ENCODE assay signal across 21 mouse cellular contexts in genomic region chr4:146492851-146493250, GRCm38 (mm10). TPM values are rescaled to one million over a fixed set of nuclear protein-coding genes. Genes with fewer than 3 reads are reported as not detected.
A peak's percentile ranks its signal among the peaks of the same experiment; 100 is the strongest.
DNase-seq lines count a peak whose midpoint lies in the region; ATAC-seq and TF ChIP-seq lines count a peak whose summit lies in the region.
"Had no signal": no experiment of that assay in that cellular context is flagged by ENCODE, and none has a peak within 500 bp of the region (broad histone marks: within the 10 kb centered on the region; RNA-seq: fewer than 3 reads in every experiment).

No protein-coding gene starts in this region.

- no peak for TF ChIP-seq CTCF in midbrain, postnatal 0 days (IDR thresholded peaks at IDR 0.05)

- no peaks in the 10 kb centered on the region for H3K36me3 ChIP-seq in embryonic facial prominence, embryonic 11.5 days (replicated peaks; ENCODE audit: control insufficient read depth, insufficient read depth, low read depth, low read length)
- no peaks in the 10 kb centered on the region for H3K36me3 ChIP-seq in embryonic facial prominence, embryonic 10.5 days (replicated peaks)
- H3K36me3 ChIP-seq in kidney, embryonic 14.5 days (ENCODE audit: control insufficient read depth, insufficient read depth, low read length): no peaks in the 10 kb centered on the region
- no peaks in the 10 kb centered on the region for H3K36me3 ChIP-seq in midbrain, postnatal 0 days (ENCODE audit: insufficient read depth, low read length)
- H3K36me3 ChIP-seq in kidney, embryonic 16.5 days (ENCODE audit: insufficient read depth, low read length): 0 out of 2 replicates have a peak, but pooled peaks cover 4% of the 10 kb centered on the region
- H3K36me3 ChIP-seq: intestine, embryonic 15.5 days; limb, embryonic 10.5 days; liver, embryonic 12.5 days; stomach, embryonic 15.5 days had no signal

- H3K4me3 ChIP-seq in embryonic facial prominence, embryonic 11.5 days (ENCODE audit: low read depth, low read length): no peak overlapping the region
- no peak overlapping the region for H3K4me3 ChIP-seq in embryonic facial prominence, embryonic 10.5 days
- H3K4me3 ChIP-seq in kidney, embryonic 14.5 days (ENCODE audit: low read length): no peak overlapping the region
- H3K4me3 ChIP-seq in midbrain, postnatal 0 days (ENCODE audit: low read depth, low read length): no peak overlapping the region
- no peak overlapping the region for H3K4me3 ChIP-seq in kidney, embryonic 16.5 days (ENCODE audit: low read length)
- H3K4me3 ChIP-seq: intestine, embryonic 15.5 days; limb, embryonic 10.5 days; liver, embryonic 12.5 days; megakaryocyte, embryonic 14.5 days; stomach, embryonic 15.5 days had no signal

- no peak overlapping the region for H3K27ac ChIP-seq in embryonic facial prominence, embryonic 11.5 days (replicated peaks; ENCODE audit: low read depth, low read length)
- no peak overlapping the region for H3K27ac ChIP-seq in embryonic facial prominence, embryonic 10.5 days (replicated peaks)
- H3K27ac ChIP-seq in kidney, embryonic 14.5 days (ENCODE audit: low read depth, low read length): no peak overlapping the region
- H3K27ac ChIP-seq in midbrain, postnatal 0 days (ENCODE audit: low read depth, low read length): no peak overlapping the region
- H3K27ac ChIP-seq in kidney, embryonic 16.5 days (ENCODE audit: low read length): no peak overlapping the region
- H3K27ac ChIP-seq: intestine, embryonic 15.5 days; kidney, postnatal 0 days; limb, embryonic 10.5 days; liver, embryonic 12.5 days; stomach, embryonic 15.5 days had no signal

- no peak overlapping the region for H3K9ac ChIP-seq in embryonic facial prominence, embryonic 11.5 days (replicated peaks; ENCODE audit: low read length)
- H3K9ac ChIP-seq in kidney, embryonic 14.5 days (ENCODE audit: low read depth, low read length): no peak overlapping the region
- H3K9ac ChIP-seq in midbrain, postnatal 0 days (replicated peaks; ENCODE audit: low read length, poor library complexity, severe bottlenecking): no peak overlapping the region
- no peak overlapping the region for H3K9ac ChIP-seq in kidney, embryonic 16.5 days (replicated peaks; ENCODE audit: low read length)
- H3K9ac ChIP-seq: intestine, embryonic 15.5 days; liver, embryonic 12.5 days; stomach, embryonic 15.5 days had no signal

- no peaks in the 10 kb centered on the region for H3K4me1 ChIP-seq in embryonic facial prominence, embryonic 11.5 days (ENCODE audit: control insufficient read depth, insufficient read depth, low read length)
- H3K4me1 ChIP-seq in embryonic facial prominence, embryonic 10.5 days: no peaks in the 10 kb centered on the region
- H3K4me1 ChIP-seq in kidney, embryonic 14.5 days (ENCODE audit: control insufficient read depth, insufficient read depth, low read length): no peaks in the 10 kb centered on the region
- H3K4me1 ChIP-seq in midbrain, postnatal 0 days (ENCODE audit: insufficient read depth, low read length): no peaks in the 10 kb centered on the region
- no peaks in the 10 kb centered on the region for H3K4me1 ChIP-seq in kidney, embryonic 16.5 days (ENCODE audit: insufficient read depth, low read length)
- H3K4me1 ChIP-seq: intestine, embryonic 15.5 days; limb, embryonic 10.5 days; liver, embryonic 12.5 days; megakaryocyte, embryonic 14.5 days; stomach, embryonic 15.5 days had no signal

- H3K27me3 ChIP-seq in embryonic facial prominence, embryonic 11.5 days (ENCODE audit: control insufficient read depth, insufficient read depth, low read length): no peaks in the 10 kb centered on the region
- no peaks in the 10 kb centered on the region for H3K27me3 ChIP-seq in embryonic facial prominence, embryonic 10.5 days (replicated peaks; ENCODE audit: low read depth, poor library complexity, severe bottlenecking)
- H3K27me3 ChIP-seq in kidney, embryonic 14.5 days (ENCODE audit: control insufficient read depth, insufficient read depth, low read length): no peaks in the 10 kb centered on the region
- H3K27me3 ChIP-seq in midbrain, postnatal 0 days (ENCODE audit: insufficient read depth, low read length): no peaks in the 10 kb centered on the region
- no peaks in the 10 kb centered on the region for H3K27me3 ChIP-seq in kidney, embryonic 16.5 days (ENCODE audit: insufficient read depth, low read length)
- H3K27me3 ChIP-seq: intestine, embryonic 15.5 days; liver, embryonic 12.5 days; megakaryocyte, embryonic 14.5 days; stomach, embryonic 15.5 days had no signal

- no peak overlapping the region for H3K4me2 ChIP-seq in embryonic facial prominence, embryonic 11.5 days (ENCODE audit: low read depth, low read length)
- H3K4me2 ChIP-seq in kidney, embryonic 14.5 days (replicated peaks; ENCODE audit: low read depth, low read length): no peak overlapping the region
- H3K4me2 ChIP-seq in midbrain, postnatal 0 days (ENCODE audit: low read depth, low read length, poor library complexity, severe bottlenecking): no peak overlapping the region
- H3K4me2 ChIP-seq in kidney, embryonic 16.5 days (replicated peaks; ENCODE audit: low read depth, low read length): no peak overlapping the region
- H3K4me2 ChIP-seq: intestine, embryonic 15.5 days; liver, embryonic 12.5 days; stomach, embryonic 15.5 days had no signal

- WGBS in embryonic facial prominence, embryonic 11.5 days: 49% methylated on average over 1 of the region's 1 CpGs
- WGBS in embryonic facial prominence, embryonic 10.5 days: 49% methylated on average over 1 of the region's 1 CpGs
- WGBS in kidney, embryonic 14.5 days: 50% methylated on average over 1 of the region's 1 CpGs
- 47% methylated on average over 1 of the region's 1 CpGs for WGBS in midbrain, postnatal 0 days
- WGBS in kidney, embryonic 16.5 days: 44% methylated on average over 1 of the region's 1 CpGs

- peaks cover 22% of the 10 kb centered on the region for H3K9me3 ChIP-seq in embryonic facial prominence, embryonic 11.5 days (replicated peaks; ENCODE audit: control insufficient read depth, low read length)
- peaks cover 79% of the 10 kb centered on the region for H3K9me3 ChIP-seq in embryonic facial prominence, embryonic 10.5 days
- peaks cover 50% of the 10 kb centered on the region for H3K9me3 ChIP-seq in kidney, embryonic 14.5 days (ENCODE audit: control insufficient read depth, low read length)
- H3K9me3 ChIP-seq in midbrain, postnatal 0 days (ENCODE audit: low read length): peaks cover 61% of the 10 kb centered on the region
- H3K9me3 ChIP-seq in kidney, embryonic 16.5 days (ENCODE audit: low read length): peaks cover 43% of the 10 kb centered on the region

- DNase-seq in embryonic facial prominence, embryonic 11.5 days (ENCODE audit: low spot score): no peak
- no peak for DNase-seq in embryonic facial prominence, embryonic 10.5 days (ENCODE audit: low spot score)
- DNase-seq in kidney, adult 8-10 months: no peak
- DNase-seq in adipocyte (ENCODE audit: low spot score): peak; percentile 6
- DNase-seq in midbrain, postnatal 0 days (ENCODE audit: low spot score): no peak
- no peak for DNase-seq in thymus, adult 18-20 months
- DNase-seq: adrenal gland, adult 8-10 months; cerebellum, postnatal 14 days; gastrocnemius, postnatal 10 days; heart, postnatal 36 days; layer of hippocampus, postnatal 36 days; spleen, adult 18-20 months had no signal

- ATAC-seq in embryonic facial prominence, embryonic 11.5 days (replicated peaks; ENCODE audit: insufficient number of reproducible peaks, low FRiP score, low TSS enrichment, low read depth): peak; percentile 70; the same call in 1 of the 2 replicates
- ATAC-seq in kidney, embryonic 14.5 days (ENCODE audit: low FRiP score, low TSS enrichment): peak; percentile 59
- peak; percentile 14; the same call in 1 of the 2 replicates for ATAC-seq in midbrain, postnatal 0 days (ENCODE audit: low FRiP score)
- ATAC-seq in kidney, embryonic 16.5 days (ENCODE audit: low FRiP score, low TSS enrichment): no peak
- ATAC-seq: intestine, embryonic 15.5 days had no signal

RNA-seq across cellular contexts. Expression of gene Zfp981, which starts 9.0 kb away (rescaled TPM):
- not detected in 2 replicates for polyA plus RNA-seq in embryonic facial prominence, embryonic 11.5 days (2014; fragmentation: Nextera tagmentation; extraction: Ambion mirVana)
- 0.11 TPM in 1 of 2 replicates, not detected in the other for polyA plus RNA-seq in embryonic facial prominence, embryonic 10.5 days (2016; fragmentation: Nextera tagmentation; extraction: Ambion mirVana)
- polyA plus RNA-seq in kidney, embryonic 14.5 days (2014; fragmentation: Nextera tagmentation; extraction: Ambion mirVana): 0.13 TPM in 1 of 2 replicates, not detected in the other
- 0.11 TPM in 1 of 2 replicates, not detected in the other for total RNA-seq in midbrain, postnatal 0 days (2014; rRNA removed)
- 0.10 and 0.16 TPM in 2 replicates for polyA plus RNA-seq in midbrain, postnatal 0 days (2015; fragmentation: Nextera tagmentation; extraction: Ambion mirVana)
- polyA plus RNA-seq in kidney, embryonic 16.5 days (2015; fragmentation: Nextera tagmentation; extraction: Ambion mirVana): 0.05 and 0.09 TPM in 2 replicates
- polyA plus RNA-seq: intestine, embryonic 15.5 days; lung, embryonic 16.5 days; stomach, embryonic 15.5 days had no signal

RNA-seq across cellular contexts. Expression of gene Zfp992, which starts 44.0 kb away (rescaled TPM):
- polyA plus RNA-seq in embryonic facial prominence, embryonic 11.5 days (2014; fragmentation: Nextera tagmentation; extraction: Ambion mirVana): 4.8 and 5.0 TPM in 2 replicates
- 4.3 and 5.0 TPM in 2 replicates for polyA plus RNA-seq in embryonic facial prominence, embryonic 10.5 days (2016; fragmentation: Nextera tagmentation; extraction: Ambion mirVana)
- 5.1 and 6.7 TPM in 2 replicates for polyA plus RNA-seq in kidney, embryonic 14.5 days (2014; fragmentation: Nextera tagmentation; extraction: Ambion mirVana)
- total RNA-seq in midbrain, postnatal 0 days (2014; rRNA removed): 2.8 and 5.2 TPM in 2 replicates
- polyA plus RNA-seq in midbrain, postnatal 0 days (2015; fragmentation: Nextera tagmentation; extraction: Ambion mirVana): 0.73 and 1.3 TPM in 2 replicates
- 3.2 and 3.4 TPM in 2 replicates for polyA plus RNA-seq in kidney, embryonic 16.5 days (2015; fragmentation: Nextera tagmentation; extraction: Ambion mirVana)
